Mouse (Mus musculus) forebrain, embryonic 15.5 days (tissue): ENCODE results near the gene Sh3bgrl2. TPM values are rescaled to one million over a fixed set of nuclear protein-coding genes. Genes with fewer than 3 reads are reported as not detected.

Experiments used
- ATAC-seq: fragments of 200-750 bp; cut with Nextera tagmentation; replicated peaks from 2 replicates; pipeline ENCODE4 v1.8.0; 2017; ENCODE audit warnings: mild to moderate bottlenecking, moderate TSS enrichment, moderate library complexity
- H3K27ac ChIP-seq: fragments of 300-500 bp; sonication (generic); replicated peaks from 2 replicates; pipeline ENCODE4 v1.5.1; 2015; ENCODE audit warnings: mild to moderate bottlenecking, inconsistent platforms
- H3K27me3 ChIP-seq: fragments of 300-500 bp; sonication (generic); 2 replicates; pipeline ENCODE4 v1.6.1; 2015; ENCODE audit warnings: inconsistent platforms
- H3K36me3 ChIP-seq: fragments of 300-500 bp; sonication (generic); 2 replicates; pipeline ENCODE4 v1.6.1; 2015; ENCODE audit warnings: mild to moderate bottlenecking, inconsistent platforms
- H3K4me1 ChIP-seq: fragments of 300-500 bp; sonication (generic); 2 replicates; pipeline ENCODE4 v1.6.1; 2015; ENCODE audit warnings: inconsistent platforms
- H3K4me2 ChIP-seq: fragments of 300-500 bp; sonication (generic); replicated peaks from 2 replicates; pipeline ENCODE4 v1.6.1; 2015; ENCODE audit warnings: mild to moderate bottlenecking, inconsistent platforms
- H3K4me3 ChIP-seq: fragments of 300-500 bp; sonication (generic); 2 replicates; pipeline ENCODE4 v1.5.1; 2015; ENCODE audit warnings: mild to moderate bottlenecking, inconsistent platforms
- H3K9ac ChIP-seq: fragments of 300-500 bp; sonication (generic); replicated peaks from 2 replicates; pipeline ENCODE4 v1.6.1; 2015; ENCODE audit warnings: mild to moderate bottlenecking, inconsistent platforms
- H3K9me3 ChIP-seq: fragments of 300-500 bp; sonication (generic); 2 replicates; pipeline ENCODE4 v1.6.1; 2016; ENCODE audit warnings: inconsistent platforms
- WGBS: fragments of 180-500 bp; shearing (Covaris S2); methylation state at CpG from one replicate; pipeline ENCODE4 v1.1.7; 2015; ENCODE audit warnings: mixed read lengths; 5-methylcytosine and 5-hydroxymethylcytosine counted together
- polyA plus RNA-seq: library from polyadenylated mRNA; unstranded; fragments of >200 nt; fragmentation: Nextera tagmentation; extraction: Ambion mirVana; gene quantifications from 2 replicates; pipeline ENCODE4 v1.2.1, GENCODE M21; 2015

Gene Sh3bgrl2
- polyA plus RNA-seq, 1 experiment from 2014 or later: 21.4 TPM

- H3K9me3 ChIP-seq: no peaks in the 10 kb centered on the region
- H3K4me2 ChIP-seq: no peak overlapping the region
- H3K4me1 ChIP-seq: peaks cover 16% of the 10 kb centered on the region
- no peak overlapping the region for H3K9ac ChIP-seq
- ATAC-seq: no peak
- no peak overlapping the region for H3K4me3 ChIP-seq
- H3K27me3 ChIP-seq: no peaks in the 10 kb centered on the region
- no peaks in the 10 kb centered on the region for H3K36me3 ChIP-seq
- H3K27ac ChIP-seq: no peak overlapping the region
These were observed 2.9 kb upstream of the Sh3bgrl2 start for GRCm38 (mm10) chr9:83545240-83545639.

GRCm38 (mm10) chr9:83546316-83546715 is 1.8 kb upstream of the Sh3bgrl2 start:
- no peak overlapping the region for H3K9ac ChIP-seq
- WGBS: 91% methylated on average over 7 of the region's 7 CpGs
- ATAC-seq: no peak
- peaks cover 14% of the 10 kb centered on the region for H3K4me1 ChIP-seq
- H3K27ac ChIP-seq: no peak overlapping the region
- H3K9me3 ChIP-seq: no peaks in the 10 kb centered on the region
- H3K4me3 ChIP-seq: no peak overlapping the region
- no peaks in the 10 kb centered on the region for H3K36me3 ChIP-seq
- no peaks in the 10 kb centered on the region for H3K27me3 ChIP-seq
- no peak overlapping the region for H3K4me2 ChIP-seq

DNA sequence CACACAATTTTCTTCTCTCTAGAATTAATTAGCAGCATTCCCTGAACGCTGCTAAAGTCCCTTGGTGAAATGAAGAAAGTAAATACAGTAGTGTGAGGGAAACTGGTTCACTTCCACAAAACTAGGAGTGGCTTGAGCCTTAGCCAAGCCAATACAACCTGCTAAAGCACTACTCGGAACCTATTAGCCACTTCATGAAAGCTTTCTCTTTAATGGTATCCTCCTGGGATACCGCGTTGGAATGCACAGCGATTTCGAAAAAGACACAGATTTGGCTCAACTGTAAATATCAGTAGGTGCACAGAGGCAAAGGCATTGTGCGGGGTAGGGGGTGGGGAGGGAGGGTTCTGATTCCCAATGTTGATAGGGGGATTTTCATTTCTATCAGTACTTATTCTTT is 898 bp upstream of the Sh3bgrl2 start:
- no peak overlapping the region for H3K9ac ChIP-seq
- no peak overlapping the region for H3K27ac ChIP-seq
- no peaks in the 10 kb centered on the region for H3K27me3 ChIP-seq
- no peaks in the 10 kb centered on the region for H3K36me3 ChIP-seq
- peaks cover 18% of the 10 kb centered on the region for H3K4me1 ChIP-seq
- no peak for ATAC-seq
- H3K9me3 ChIP-seq: no peaks in the 10 kb centered on the region
- no peak overlapping the region for H3K4me3 ChIP-seq
- WGBS: 53% methylated on average over 7 of the region's 7 CpGs
- no peak overlapping the region for H3K4me2 ChIP-seq

DNA sequence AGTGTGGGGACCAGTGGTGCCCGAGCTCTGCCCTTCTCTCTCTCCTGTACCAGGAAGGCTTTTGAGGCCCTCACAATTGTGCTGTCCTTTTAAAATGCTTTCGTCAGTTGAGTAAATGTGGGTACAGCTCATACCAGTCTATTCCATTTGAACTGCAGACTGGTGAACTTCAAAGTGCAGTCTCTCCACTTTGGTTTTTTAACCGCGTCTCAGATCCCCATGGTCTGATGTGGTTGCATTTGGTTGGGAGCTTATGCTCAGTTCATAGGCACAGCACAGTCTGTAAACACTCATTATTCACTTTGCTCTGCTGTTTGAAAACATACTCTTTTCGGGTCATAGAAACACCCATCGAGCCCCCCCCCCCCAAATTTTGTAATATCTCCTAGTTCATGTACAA is 1.7 kb downstream of the Sh3bgrl2 start:
- ATAC-seq: no peak
- 86% methylated on average over 6 of the region's 6 CpGs for WGBS
- no peaks in the 10 kb centered on the region for H3K36me3 ChIP-seq
- no peak overlapping the region for H3K4me3 ChIP-seq
- H3K9ac ChIP-seq: no peak overlapping the region
- no peak overlapping the region; the same call in 1 of the 2 replicates for H3K4me2 ChIP-seq
- H3K27ac ChIP-seq: no peak overlapping the region
- no peaks in the 10 kb centered on the region for H3K9me3 ChIP-seq
- peaks cover 18% of the 10 kb centered on the region for H3K4me1 ChIP-seq
- H3K27me3 ChIP-seq: no peaks in the 10 kb centered on the region

DNA sequence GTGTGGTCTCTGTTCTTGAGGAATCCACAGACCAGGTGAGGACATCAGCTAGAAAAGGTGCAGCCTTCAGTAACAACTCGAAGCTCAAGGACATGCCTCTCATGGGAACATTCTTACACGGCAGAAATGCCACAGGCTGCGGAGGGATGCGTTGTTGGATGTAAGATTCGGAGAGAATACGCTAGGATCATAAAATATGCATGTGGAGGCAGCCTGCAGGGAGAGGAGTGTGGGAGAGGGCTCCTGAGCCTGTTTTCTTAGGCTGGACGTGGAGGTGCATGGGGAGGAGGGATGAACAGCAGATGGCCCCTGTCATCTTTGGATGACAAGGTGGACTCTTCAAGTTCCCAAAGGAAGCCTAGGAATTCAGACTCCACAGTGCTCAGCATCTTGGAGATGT is 3.0 kb downstream of the Sh3bgrl2 start:
- H3K4me3 ChIP-seq: no peak overlapping the region
- WGBS: 81% methylated on average over 7 of the region's 7 CpGs
- H3K4me2 ChIP-seq: no peak overlapping the region
- no peak overlapping the region for H3K9ac ChIP-seq
- H3K27ac ChIP-seq: no peak overlapping the region
- H3K9me3 ChIP-seq: no peaks in the 10 kb centered on the region
- no peaks in the 10 kb centered on the region for H3K27me3 ChIP-seq
- peaks cover 27% of the 10 kb centered on the region for H3K4me1 ChIP-seq
- no peaks in the 10 kb centered on the region for H3K36me3 ChIP-seq
- no peak for ATAC-seq

DNA sequence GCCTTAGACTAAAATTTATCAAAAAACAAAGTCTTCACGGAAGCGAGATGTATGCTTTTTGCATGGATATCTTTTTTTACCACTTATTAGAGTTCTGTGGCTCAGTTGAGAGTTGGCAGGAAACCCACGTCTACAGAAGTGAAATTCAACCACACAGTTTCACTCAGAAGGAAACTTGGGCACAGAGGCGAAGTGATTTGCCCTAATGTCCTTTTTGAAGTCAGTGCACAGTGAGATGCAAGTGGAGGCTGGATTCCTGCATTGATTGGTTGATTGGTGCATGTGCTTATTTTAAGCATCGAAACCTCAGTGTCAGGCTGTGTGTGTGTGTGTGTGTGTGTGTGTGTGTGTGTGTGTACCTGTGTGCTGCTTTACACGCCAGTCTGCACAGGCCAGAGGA is 3.5 kb downstream of the Sh3bgrl2 start:
- no peak overlapping the region for H3K9ac ChIP-seq
- 82% methylated on average over 6 of the region's 6 CpGs for WGBS
- no peak overlapping the region for H3K4me3 ChIP-seq
- no peak for ATAC-seq
- no peak overlapping the region for H3K27ac ChIP-seq
- H3K36me3 ChIP-seq: no peaks in the 10 kb centered on the region
- H3K4me2 ChIP-seq: no peak overlapping the region
- no peaks in the 10 kb centered on the region for H3K27me3 ChIP-seq
- H3K4me1 ChIP-seq: peaks cover 32% of the 10 kb centered on the region
- H3K9me3 ChIP-seq: no peaks in the 10 kb centered on the region

GRCm38 (mm10) chr9:83555580-83555979 is 7.5 kb downstream of the Sh3bgrl2 start:
- Histone ChIP-seq H3K36me3 (no peaks in the 10 kb centered on the region), H3K27me3 (no peaks in the 10 kb centered on the region), H3K4me3 (no peak overlapping the region), H3K27ac (no peak overlapping the region; the same call in 1 of the 2 replicates), H3K9me3 (no peaks in the 10 kb centered on the region), H3K4me1 (peaks cover 29% of the 10 kb centered on the region), H3K9ac (no peak overlapping the region), H3K4me2 (no peak overlapping the region)
- 42% methylated on average over 2 of the region's 2 CpGs for WGBS
- ATAC-seq: no peak

GRCm38 (mm10) chr9:83556236-83556635 is 8.1 kb downstream of the Sh3bgrl2 start:
- H3K4me3 ChIP-seq: no peak overlapping the region
- H3K27me3 ChIP-seq: no peaks in the 10 kb centered on the region
- 0 out of 2 replicates have a peak, but pooled peaks have one; percentile 17 for ATAC-seq
- H3K27ac ChIP-seq: peak overlapping the region; percentile 87
- H3K9ac ChIP-seq: no peak overlapping the region
- H3K4me1 ChIP-seq: peaks cover 29% of the 10 kb centered on the region
- no peaks in the 10 kb centered on the region for H3K36me3 ChIP-seq
- no peaks in the 10 kb centered on the region for H3K9me3 ChIP-seq
- H3K4me2 ChIP-seq: no peak overlapping the region
- 32% methylated on average over 6 of the region's 6 CpGs for WGBS

GRCm38 (mm10) chr9:83556780-83557771 is 8.9 kb downstream of the Sh3bgrl2 start:
- no peaks in the 10 kb centered on the region for H3K9me3 ChIP-seq
- peak overlapping the region; percentile 87 for H3K27ac ChIP-seq
- H3K4me1 ChIP-seq: peaks cover 26% of the 10 kb centered on the region
- 52% methylated on average over 10 of the region's 10 CpGs for WGBS
- H3K4me2 ChIP-seq: no peak overlapping the region
- peak; percentile 55 for ATAC-seq
- no peaks in the 10 kb centered on the region for H3K27me3 ChIP-seq
- H3K9ac ChIP-seq: no peak overlapping the region
- no peaks in the 10 kb centered on the region for H3K36me3 ChIP-seq
- H3K4me3 ChIP-seq: no peak overlapping the region

DNA sequence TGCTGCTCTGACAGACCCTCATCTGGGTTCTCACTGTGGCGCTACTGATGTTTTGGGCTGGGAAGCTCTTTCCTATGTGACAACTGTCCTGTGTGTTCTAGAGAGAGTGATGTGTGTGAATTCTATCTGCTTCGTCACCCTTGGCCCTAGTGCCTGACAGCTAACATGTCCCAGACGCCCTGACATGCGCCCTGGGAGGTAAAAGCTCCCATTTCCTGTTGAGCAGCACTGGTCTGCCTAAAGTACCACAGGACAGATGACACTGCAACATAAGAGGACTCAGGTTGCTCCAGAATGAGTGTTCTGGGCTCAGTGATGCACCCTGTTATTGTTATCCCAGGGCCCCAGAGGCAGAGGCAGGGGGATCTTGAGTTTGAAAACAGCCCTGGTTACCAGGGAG is 12.5 kb downstream of the Sh3bgrl2 start:
- H3K9me3 ChIP-seq: no peaks in the 10 kb centered on the region
- no peaks in the 10 kb centered on the region for H3K27me3 ChIP-seq
- no peaks in the 10 kb centered on the region for H3K36me3 ChIP-seq
- H3K4me1 ChIP-seq: peaks cover 37% of the 10 kb centered on the region
- H3K27ac ChIP-seq: no peak overlapping the region
- no peak for ATAC-seq
- no peak overlapping the region for H3K4me2 ChIP-seq
- no peak overlapping the region for H3K9ac ChIP-seq
- 89% methylated on average over 4 of the region's 4 CpGs for WGBS
- no peak overlapping the region for H3K4me3 ChIP-seq

GRCm38 (mm10) chr9:83562889-83563288 is 14.8 kb downstream of the Sh3bgrl2 start:
- peaks cover 21% of the 10 kb centered on the region for H3K4me1 ChIP-seq
- no peak for ATAC-seq
- H3K4me3 ChIP-seq: no peak overlapping the region
- H3K27ac ChIP-seq: no peak overlapping the region
- WGBS: 89% methylated on average over 7 of the region's 7 CpGs
- H3K36me3 ChIP-seq: no peaks in the 10 kb centered on the region
- H3K4me2 ChIP-seq: no peak overlapping the region
- H3K9ac ChIP-seq: no peak overlapping the region
- H3K27me3 ChIP-seq: no peaks in the 10 kb centered on the region
- no peaks in the 10 kb centered on the region for H3K9me3 ChIP-seq

DNA sequence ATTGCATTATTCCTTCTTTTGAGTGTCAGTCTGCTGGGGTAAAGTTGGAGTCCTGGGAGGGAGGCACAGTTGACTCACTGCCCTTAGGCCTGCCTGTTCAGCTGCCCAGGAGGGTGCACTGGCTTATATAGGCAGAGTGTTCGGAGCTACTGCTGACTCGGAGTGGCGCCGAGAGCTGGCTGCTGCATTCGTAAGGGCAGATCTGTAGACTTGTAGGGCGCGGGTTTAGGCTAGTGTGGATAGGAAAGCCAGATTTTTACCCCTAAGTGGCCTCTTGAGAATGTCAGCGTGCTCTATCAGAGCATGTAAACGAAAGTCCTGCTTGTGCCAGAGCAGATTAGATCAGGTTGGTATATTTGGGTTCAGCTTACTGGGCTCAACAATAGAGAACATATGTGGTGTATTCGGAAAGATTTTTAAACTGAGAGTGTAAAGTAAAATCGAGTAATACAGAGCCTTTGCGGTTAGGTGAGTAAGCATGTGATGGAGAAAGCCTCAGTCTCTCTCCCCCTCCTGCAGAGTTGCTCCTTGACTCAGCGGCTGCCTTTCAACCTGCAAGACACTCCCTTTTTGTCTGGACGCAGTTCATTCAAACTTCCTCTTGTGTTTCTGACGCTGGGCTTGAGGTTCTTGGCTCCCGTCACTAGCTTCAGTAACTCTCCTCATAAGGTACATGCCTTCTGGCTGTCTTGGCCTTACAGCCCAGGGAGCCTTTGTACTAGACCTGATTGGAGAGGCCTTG is 15.9 kb downstream of the Sh3bgrl2 start:
- H3K27ac ChIP-seq: no peak overlapping the region
- H3K9ac ChIP-seq: no peak overlapping the region

More for the DNA sequence above, 15.9 kb downstream of the Sh3bgrl2 start:
- no peak for ATAC-seq
- peaks cover 21% of the 10 kb centered on the region for H3K4me1 ChIP-seq
- no peaks in the 10 kb centered on the region for H3K27me3 ChIP-seq
- no peaks in the 10 kb centered on the region for H3K9me3 ChIP-seq
- H3K4me3 ChIP-seq: no peak overlapping the region
- H3K36me3 ChIP-seq: no peaks in the 10 kb centered on the region
- H3K4me2 ChIP-seq: no peak overlapping the region
- 39% methylated on average over 16 of the region's 16 CpGs for WGBS
